Mouse (Mus musculus) thymus, adult 2 months (tissue): ENCODE measurements around the gene Ap3d1. TPM values are rescaled to one million over a fixed set of nuclear protein-coding genes. Genes with fewer than 3 reads are reported as not detected.
A peak's percentile ranks its signal among the peaks of the same experiment; 100 is the strongest.

Source experiments
- DNase-seq: peaks from one replicate; pipeline ENCODE4 v3.0.0; 2021
- H3K27ac ChIP-seq: fragments of 200-500 bp; 2 replicates; pipeline ENCODE4 v1.5.1; 2012; ENCODE audit warnings: low read length, control low read depth; ENCODE audit not compliant: control insufficient read depth, insufficient read depth
- H3K27me3 ChIP-seq: fragments of 200-500 bp; 2 replicates; pipeline ENCODE4 v1.6.1; 2012; ENCODE audit warnings: mild to moderate bottlenecking, low read length, moderate library complexity, mixed read lengths; ENCODE audit not compliant: control insufficient read depth, insufficient read depth
- H3K36me3 ChIP-seq: fragments of 200-500 bp; 2 replicates; pipeline ENCODE4 v1.6.1; 2012; ENCODE audit warnings: mild to moderate bottlenecking, low read length, moderate library complexity; ENCODE audit not compliant: control insufficient read depth, insufficient read depth
- H3K4me1 ChIP-seq: fragments of 200-500 bp; replicated peaks from 2 replicates; pipeline ENCODE4 v1.6.1; 2012; ENCODE audit warnings: low read length; ENCODE audit not compliant: control insufficient read depth, insufficient read depth
- H3K4me3 ChIP-seq: fragments of 200-500 bp; 2 replicates; pipeline ENCODE4 v1.5.1; 2012; ENCODE audit warnings: mild to moderate bottlenecking, low read length, control low read depth, moderate library complexity; ENCODE audit not compliant: control insufficient read depth, insufficient read depth
- CTCF ChIP-seq: fragments of 200-500 bp; IDR thresholded peaks from 2 replicates; pipeline ENCODE4 v1.5.1; 2012; ENCODE audit warnings: mild to moderate bottlenecking, control low read depth, low read length, moderate library complexity, borderline replicate concordance; ENCODE audit not compliant: control insufficient read depth, poor library complexity, insufficient read depth; ENCODE audit errors: extremely low read depth
- POLR2A ChIP-seq: fragments of 200-500 bp; IDR thresholded peaks from 2 replicates; pipeline ENCODE4 v1.6.1; 2012; ENCODE audit warnings: mild to moderate bottlenecking, low read length, control low read depth, moderate library complexity; ENCODE audit not compliant: control insufficient read depth, poor library complexity, insufficient read depth; ENCODE audit errors: extremely low read depth
- WGBS: fragments of 180-500 bp; shearing (Covaris S2); methylation state at CpG from one replicate; pipeline ENCODE4 v1.1.7; 2018; 5-methylcytosine and 5-hydroxymethylcytosine counted together
- polyA plus RNA-seq: library from polyadenylated mRNA; depleted of rRNA; stranded (reverse); fragments of >200 nt; gene quantifications from 2 replicates; pipeline ENCODE4 v1.2.3, GENCODE M21; 2012

Gene Ap3d1
- polyA plus RNA-seq, 1 experiment: 195 TPM

DNA sequence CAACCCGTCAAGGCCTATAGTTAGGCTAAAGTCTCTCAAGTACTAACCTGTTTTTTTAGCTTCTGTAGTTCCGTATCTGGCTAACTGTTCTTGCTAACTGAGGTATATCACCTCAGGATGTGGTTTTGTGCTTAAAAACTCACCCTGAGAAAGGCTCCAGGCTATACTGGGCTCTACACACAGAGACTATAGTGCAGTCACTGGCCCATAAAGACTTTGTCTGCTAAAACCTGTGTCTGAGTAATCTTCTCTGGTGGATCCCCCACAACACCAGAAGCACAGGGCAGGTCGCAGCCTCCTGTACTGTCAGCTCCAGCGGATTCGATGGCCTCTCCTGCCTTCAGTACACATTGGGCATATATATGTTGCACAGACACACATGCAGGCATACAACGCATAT lies 60.1 kb downstream of the Ap3d1 start:
- Histone ChIP-seq H3K27me3 (no peaks in the 10 kb centered on the region), H3K36me3 (peaks cover 23% of the 10 kb centered on the region), H3K4me1 (peaks cover 64% of the 10 kb centered on the region), H3K4me3 (no peak overlapping the region), H3K27ac (peak overlapping the region; percentile 94)
- TF ChIP-seq CTCF (no peak), POLR2A (no peak)
- peak; percentile 42 for DNase-seq
- 34% methylated on average over 6 of the region's 6 CpGs for WGBS

- 66% methylated on average over 2 of the region's 2 CpGs for WGBS
- no peak overlapping the region for H3K4me3 ChIP-seq
- DNase-seq: no peak
These were observed 61.8 kb downstream of the Ap3d1 start for GRCm38 (mm10) chr10:80680260-80680696.

GRCm38 (mm10) chr10:80679556-80680259 lies 62.4 kb downstream of the Ap3d1 start:
- 55% methylated on average over 9 of the region's 9 CpGs for WGBS
- Histone ChIP-seq H3K36me3 (no peaks in the 10 kb centered on the region; the same call in 1 of the 2 replicates), H3K27me3 (no peaks in the 10 kb centered on the region), H3K27ac (peak overlapping the region; percentile 97), H3K4me3 (no peak overlapping the region), H3K4me1 (peaks cover 71% of the 10 kb centered on the region)
- DNase-seq: no peak
- TF ChIP-seq POLR2A: no peak
- TF ChIP-seq CTCF: no peak

More at GRCm38 (mm10) chr10:80680260-80680696, 61.8 kb downstream of the Ap3d1 start:
- no peaks in the 10 kb centered on the region for H3K27me3 ChIP-seq
- peaks cover 5% of the 10 kb centered on the region for H3K36me3 ChIP-seq
- H3K4me1 ChIP-seq: peaks cover 67% of the 10 kb centered on the region
- H3K27ac ChIP-seq: peak overlapping the region; percentile 6; the same call in 1 of the 2 replicates
- TF ChIP-seq POLR2A: no peak
- TF ChIP-seq CTCF: no peak

GRCm38 (mm10) chr10:80678601-80679377 lies 63.3 kb downstream of the Ap3d1 start:
- peak overlapping the region; percentile 97 for H3K27ac ChIP-seq
- peak overlapping the region; percentile 15 for H3K4me3 ChIP-seq
- no peaks in the 10 kb centered on the region for H3K27me3 ChIP-seq
- H3K4me1 ChIP-seq: peaks cover 74% of the 10 kb centered on the region
- TF ChIP-seq CTCF (no peak), POLR2A (no peak)
- 18% methylated on average over 10 of the region's 10 CpGs for WGBS
- no peak for DNase-seq
- H3K36me3 ChIP-seq: no peaks in the 10 kb centered on the region

- Histone ChIP-seq H3K27me3 (no peaks in the 10 kb centered on the region), H3K4me3 (peak within 1 kb of the TSS; percentile 71), H3K4me1 (peaks cover 74% of the 10 kb centered on the region), H3K36me3 (no peaks in the 10 kb centered on the region), H3K27ac (peak within 1 kb of the TSS; percentile 97)
- peak; percentile 90 for DNase-seq
- 0% methylated on average over 8 of the region's 8 CpGs for WGBS
- 0 out of 2 replicates have a peak, but pooled peaks have one; percentile 51 for TF ChIP-seq CTCF
- peak; percentile 88 for TF ChIP-seq POLR2A
These were observed 64.1 kb downstream of the Ap3d1 start, which contains the start of gene Mknk2 for GRCm38 (mm10) chr10:80677942-80678436. Mknk2 (minus strand) TSS chr10:80678112.

DNA sequence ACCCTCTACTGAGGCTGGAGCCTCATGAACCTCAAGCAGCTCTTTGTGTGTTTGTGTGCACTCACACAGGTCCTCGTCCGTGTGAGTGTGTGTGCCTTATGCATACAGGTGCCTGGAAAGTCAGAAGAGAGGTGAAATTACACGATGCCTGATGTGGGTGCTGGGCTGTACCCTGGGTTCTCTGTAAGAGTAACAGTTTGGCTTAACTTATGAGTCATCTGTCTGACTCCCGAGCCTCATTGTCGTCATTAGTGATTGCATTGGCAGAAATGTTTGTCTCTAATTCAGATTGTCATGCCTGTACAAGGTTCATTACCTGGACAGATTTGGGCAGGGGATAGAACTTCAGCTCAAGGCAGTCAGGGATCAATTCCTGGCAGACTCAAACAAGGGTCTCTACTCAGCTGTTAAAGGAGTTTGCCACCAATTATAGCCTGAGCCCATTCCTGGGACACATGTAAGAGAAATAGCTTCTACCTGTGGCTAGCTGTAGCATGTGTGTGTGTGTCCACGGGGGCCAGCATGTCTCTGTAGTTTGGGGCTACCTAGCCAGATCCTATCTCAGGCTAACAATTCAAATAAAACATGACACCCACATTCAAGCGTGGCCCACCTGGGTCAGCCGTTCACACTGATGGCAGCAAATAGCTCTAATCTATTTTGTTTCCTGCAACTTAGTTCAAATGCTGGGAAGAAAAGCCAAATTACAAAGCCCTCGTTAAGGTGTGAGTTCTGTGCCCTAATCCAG lies 64.8 kb downstream of the Ap3d1 start:
- H3K27ac ChIP-seq: peak overlapping the region; percentile 97
- TF ChIP-seq CTCF: no peak
- no peak for TF ChIP-seq POLR2A
- WGBS: 1% methylated on average over 9 of the region's 9 CpGs
- H3K4me1 ChIP-seq: peaks cover 74% of the 10 kb centered on the region
- H3K27me3 ChIP-seq: no peaks in the 10 kb centered on the region
- H3K36me3 ChIP-seq: 0 out of 2 replicates have a peak, but pooled peaks cover 3% of the 10 kb centered on the region
- no peak for DNase-seq
- peak overlapping the region; percentile 71 for H3K4me3 ChIP-seq
